Mouse (Mus musculus) intestine, embryonic 14.5 days (tissue): ENCODE results near the gene Zfp612. TPM values are rescaled to one million over a fixed set of nuclear protein-coding genes. Genes with fewer than 3 reads are reported as not detected.
A peak's percentile ranks its signal among the peaks of the same experiment; 100 is the strongest.

ENCODE experiments used
- ATAC-seq: fragments of 200-750 bp; cut with Nextera tagmentation; replicated peaks from 2 replicates; pipeline ENCODE4 v1.8.0; 2017; ENCODE audit warnings: low read depth, moderate number of reproducible peaks, moderate TSS enrichment, moderate library complexity; ENCODE audit not compliant: low FRiP score, low TSS enrichment
- DNase-seq: peaks from one replicate; pipeline ENCODE4 v3.0.0-alpha.2; 2018; ENCODE audit warnings: low spot score
- H3K27ac ChIP-seq: fragments of 300-500 bp; sonication (generic); 2 replicates; pipeline ENCODE4 v1.5.1; 2014; ENCODE audit warnings: low read depth, mild to moderate bottlenecking, control low read depth
- H3K27me3 ChIP-seq: fragments of 300-500 bp; sonication (generic); replicated peaks from 2 replicates; pipeline ENCODE4 v1.6.1; 2014; ENCODE audit warnings: low read length, control low read depth; ENCODE audit not compliant: control insufficient read depth, insufficient read depth
- H3K36me3 ChIP-seq: fragments of 300-500 bp; sonication (generic); 2 replicates; pipeline ENCODE4 v1.6.1; 2014; ENCODE audit warnings: low read length, control low read depth; ENCODE audit not compliant: control insufficient read depth, insufficient read depth
- H3K4me1 ChIP-seq: fragments of 300-500 bp; sonication (generic); replicated peaks from 2 replicates; pipeline ENCODE4 v1.6.1; 2014; ENCODE audit warnings: low read length, control low read depth, mixed read lengths; ENCODE audit not compliant: control insufficient read depth, insufficient read depth
- H3K4me2 ChIP-seq: fragments of 300-500 bp; sonication (generic); 2 replicates; pipeline ENCODE4 v1.6.1; 2014; ENCODE audit warnings: low read length
- H3K4me3 ChIP-seq: fragments of 300-500 bp; sonication (generic); 2 replicates; pipeline ENCODE4 v1.5.1; 2014; ENCODE audit warnings: low read depth, low read length, control low read depth, mixed read lengths
- H3K9ac ChIP-seq: fragments of 300-500 bp; sonication (generic); 2 replicates; pipeline ENCODE4 v1.6.1; 2014; ENCODE audit warnings: mild to moderate bottlenecking, low read length
- H3K9me3 ChIP-seq: fragments of 300-500 bp; sonication (generic); 2 replicates; pipeline ENCODE4 v1.6.1; 2016; ENCODE audit warnings: low read length, control low read depth; ENCODE audit not compliant: control insufficient read depth
- WGBS: fragments of 180-500 bp; shearing (Covaris S2); extraction: QIAGEN DNeasy Blood & Tissue Kit; methylation state at CpG from one replicate; pipeline ENCODE4 v1.1.7; 2014; 5-methylcytosine and 5-hydroxymethylcytosine counted together
- polyA plus RNA-seq: library from polyadenylated mRNA; unstranded; fragments of >200 nt; fragmentation: Nextera tagmentation; extraction: Ambion mirVana; gene quantifications from 2 replicates; pipeline ENCODE4 v1.2.1, GENCODE M21; 2014

Zfp612 gene
- polyA plus RNA-seq, 1 experiment from 2014 or later: 6.4 TPM

DNA sequence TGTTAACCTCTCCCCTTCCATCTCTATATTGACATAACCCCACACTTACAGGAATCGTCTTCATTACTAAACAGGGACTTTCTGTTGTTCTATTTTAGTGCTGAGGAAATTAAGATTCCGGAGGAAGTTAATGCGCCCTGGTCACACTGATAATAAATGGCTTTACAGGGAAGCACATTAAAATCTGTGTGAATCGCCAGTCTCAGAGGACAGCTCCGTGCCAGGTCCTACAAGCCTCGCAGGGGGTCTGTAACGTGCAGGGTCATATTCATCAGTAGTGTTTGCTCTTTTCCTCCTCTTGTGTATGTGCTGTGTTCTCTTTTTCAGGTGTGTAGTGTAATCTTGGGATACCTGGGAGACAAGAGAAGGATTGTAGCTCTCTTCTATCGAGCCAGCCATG, 21.3 kb upstream of the Zfp612 start:
- H3K9me3 ChIP-seq: 0 out of 2 replicates have a peak, but pooled peaks cover 6% of the 10 kb centered on the region
- no peak overlapping the region for H3K27ac ChIP-seq
- H3K27me3 ChIP-seq: peaks cover 8% of the 10 kb centered on the region; the same call in 1 of the 2 replicates
- DNase-seq (no peak), ATAC-seq (no peak)
- H3K4me2 ChIP-seq: no peak overlapping the region
- H3K4me3 ChIP-seq: no peak overlapping the region
- no peak overlapping the region for H3K9ac ChIP-seq
- 70% methylated on average over 8 of the region's 8 CpGs for WGBS
- H3K36me3 ChIP-seq: no peaks in the 10 kb centered on the region
- H3K4me1 ChIP-seq: no peaks in the 10 kb centered on the region

DNA sequence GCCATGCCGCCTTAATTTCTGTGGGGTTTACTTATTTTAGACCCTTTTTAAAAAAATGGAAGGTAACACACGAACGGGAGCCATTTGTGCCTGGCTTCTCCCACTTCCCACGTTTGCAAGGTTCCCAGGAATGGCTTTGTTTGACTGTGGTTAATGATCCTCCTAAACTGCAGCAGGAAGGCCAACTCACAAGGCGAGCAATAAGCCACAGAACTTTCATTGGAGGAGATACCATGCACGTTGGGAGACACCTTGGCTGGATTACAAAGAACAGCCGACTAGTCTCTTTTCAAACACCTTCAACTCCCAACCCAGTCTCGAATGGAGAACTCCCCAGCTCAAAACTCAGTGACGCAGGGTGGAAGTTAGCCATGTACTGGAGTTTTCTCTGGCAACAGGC, 15.4 kb upstream of the Zfp612 start:
- no peak for ATAC-seq
- Histone ChIP-seq H3K4me1 (no peaks in the 10 kb centered on the region), H3K4me3 (no peak overlapping the region), H3K9me3 (0 out of 2 replicates have a peak, but pooled peaks cover 8% of the 10 kb centered on the region), H3K27ac (no peak overlapping the region), H3K27me3 (no peaks in the 10 kb centered on the region), H3K9ac (no peak overlapping the region), H3K4me2 (no peak overlapping the region), H3K36me3 (no peaks in the 10 kb centered on the region)
- WGBS: 62% methylated on average over 9 of the region's 9 CpGs
- no peak for DNase-seq

DNA sequence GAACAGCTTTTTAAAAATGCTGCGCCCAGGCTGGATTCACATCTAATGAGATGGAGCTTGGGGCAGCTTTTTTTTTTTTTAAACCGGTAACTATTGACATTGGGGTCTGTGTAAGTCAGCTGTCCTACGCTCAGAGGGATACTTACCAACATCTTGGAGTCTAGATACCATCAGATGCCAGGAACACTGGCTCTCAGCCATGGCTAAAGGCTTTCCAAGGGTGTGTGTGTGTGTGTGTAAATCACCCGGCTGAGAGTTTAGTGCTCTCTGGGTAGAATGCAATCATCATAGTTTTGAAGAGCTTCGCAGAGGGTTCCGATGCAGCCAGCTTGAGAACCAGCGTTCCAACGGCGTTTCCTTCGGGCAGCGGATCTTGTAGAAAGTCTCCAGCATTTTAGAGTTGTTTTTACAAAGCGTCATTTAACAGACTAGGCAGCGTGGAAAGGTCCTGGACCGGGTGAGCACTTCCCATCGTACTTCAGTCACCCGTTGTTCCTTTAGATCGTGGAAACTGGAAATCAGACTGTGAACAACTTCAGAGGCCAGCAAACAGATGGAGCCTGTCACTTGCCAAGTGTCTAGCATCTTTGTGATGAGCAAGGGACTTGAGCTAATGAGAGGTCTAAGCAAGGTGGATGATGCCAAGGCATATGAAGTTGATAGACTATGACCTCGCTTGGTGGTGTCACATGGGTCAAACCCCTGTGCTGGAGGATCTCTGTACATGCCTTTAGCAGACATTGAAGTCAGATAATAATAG, 14.8 kb upstream of the Zfp612 start:
- H3K36me3 ChIP-seq: no peaks in the 10 kb centered on the region
- no peak overlapping the region for H3K27ac ChIP-seq
- H3K9me3 ChIP-seq: 0 out of 2 replicates have a peak, but pooled peaks cover 8% of the 10 kb centered on the region
- H3K4me3 ChIP-seq: no peak overlapping the region
- H3K9ac ChIP-seq: no peak overlapping the region
- H3K4me1 ChIP-seq: no peaks in the 10 kb centered on the region
- DNase-seq: no peak
- no peak for ATAC-seq
- H3K4me2 ChIP-seq: no peak overlapping the region
- WGBS: 91% methylated on average over 18 of the region's 18 CpGs
- no peaks in the 10 kb centered on the region for H3K27me3 ChIP-seq

GRCm38 (mm10) chr8:110065676-110066075, 13.9 kb upstream of the Zfp612 start:
- ATAC-seq (no peak), DNase-seq (no peak)
- Histone ChIP-seq H3K9me3 (0 out of 2 replicates have a peak, but pooled peaks cover 8% of the 10 kb centered on the region), H3K36me3 (no peaks in the 10 kb centered on the region), H3K9ac (no peak overlapping the region), H3K27ac (no peak overlapping the region), H3K4me2 (no peak overlapping the region), H3K27me3 (no peaks in the 10 kb centered on the region), H3K4me1 (no peaks in the 10 kb centered on the region), H3K4me3 (no peak overlapping the region)
- 85% methylated on average over 4 of the region's 4 CpGs for WGBS

DNA sequence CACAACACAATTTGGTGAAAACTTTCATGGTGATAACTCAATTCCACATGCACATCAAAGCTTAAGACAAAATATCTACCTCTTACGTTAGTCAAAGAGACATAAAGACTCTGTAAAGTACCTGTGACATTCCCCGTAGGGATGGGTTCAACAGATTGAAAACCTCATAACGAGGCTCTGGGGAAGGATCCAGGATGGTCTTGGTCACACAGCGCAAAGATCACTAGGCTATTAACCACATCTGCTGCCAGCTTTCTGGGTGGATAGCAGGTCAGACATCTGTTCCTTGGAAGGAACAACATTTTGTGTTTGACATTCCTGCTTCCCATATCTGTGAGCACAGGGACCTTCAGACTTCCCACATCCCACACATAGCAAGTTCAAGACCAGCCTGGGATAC, 9.8 kb upstream of the Zfp612 start:
- WGBS: 82% methylated on average over 4 of the region's 4 CpGs
- no peak for DNase-seq
- H3K9me3 ChIP-seq: 0 out of 2 replicates have a peak, but pooled peaks cover 2% of the 10 kb centered on the region
- no peak overlapping the region for H3K4me3 ChIP-seq
- H3K4me2 ChIP-seq: no peak overlapping the region
- no peak overlapping the region for H3K27ac ChIP-seq
- no peak overlapping the region for H3K9ac ChIP-seq
- no peaks in the 10 kb centered on the region for H3K4me1 ChIP-seq
- H3K36me3 ChIP-seq: no peaks in the 10 kb centered on the region
- H3K27me3 ChIP-seq: no peaks in the 10 kb centered on the region
- no peak for ATAC-seq

DNA sequence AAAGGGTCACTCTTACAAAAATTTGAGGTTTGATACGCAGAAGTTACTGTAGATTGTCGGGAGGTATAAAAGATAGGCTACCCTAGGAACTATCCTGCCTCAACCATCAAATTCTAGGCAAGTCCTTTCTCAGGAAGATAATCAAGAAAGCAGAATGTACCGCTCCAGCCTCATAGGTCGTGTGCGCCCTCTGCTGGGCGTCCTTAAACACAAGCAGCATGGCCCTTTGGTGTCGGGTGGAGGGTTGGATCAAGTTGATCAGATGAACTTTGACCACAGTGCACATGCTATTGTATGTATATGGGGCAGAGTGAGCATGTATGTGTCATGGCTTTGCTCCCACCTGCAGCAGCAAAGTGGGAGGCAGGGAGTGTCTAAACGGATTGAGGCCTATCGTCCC, 7.9 kb upstream of the Zfp612 start:
- Histone ChIP-seq H3K36me3 (no peaks in the 10 kb centered on the region), H3K9ac (no peak overlapping the region), H3K27ac (no peak overlapping the region), H3K4me1 (no peaks in the 10 kb centered on the region), H3K4me3 (no peak overlapping the region), H3K9me3 (0 out of 2 replicates have a peak, but pooled peaks cover 2% of the 10 kb centered on the region), H3K4me2 (no peak overlapping the region), H3K27me3 (no peaks in the 10 kb centered on the region)
- WGBS: 15% methylated on average over 9 of the region's 9 CpGs
- 0 out of 2 replicates have a peak, but pooled peaks have one; percentile 12 for ATAC-seq
- peak; percentile 74 for DNase-seq

DNA sequence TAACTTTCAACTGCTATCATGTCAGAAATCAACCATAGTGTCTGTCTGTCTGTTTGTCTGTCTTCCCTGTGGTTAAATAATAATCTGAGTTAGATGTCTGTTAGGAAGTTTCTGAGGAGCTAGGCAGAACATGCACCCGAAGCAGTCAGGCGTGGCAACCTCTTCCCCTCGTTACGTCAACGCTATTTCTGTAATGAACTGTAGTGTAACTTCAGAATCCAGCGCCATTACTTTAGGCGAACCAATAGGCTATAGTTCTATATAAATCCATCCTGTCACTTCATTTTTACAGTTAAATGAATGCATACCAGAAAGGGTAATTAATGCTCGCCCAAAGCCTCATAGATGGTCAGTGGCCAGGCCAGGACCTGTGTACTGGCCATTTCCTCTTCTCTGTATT, 5.0 kb upstream of the Zfp612 start:
- Histone ChIP-seq H3K9me3 (no peaks in the 10 kb centered on the region), H3K4me3 (no peak overlapping the region), H3K36me3 (no peaks in the 10 kb centered on the region), H3K27me3 (no peaks in the 10 kb centered on the region), H3K9ac (no peak overlapping the region), H3K4me1 (no peaks in the 10 kb centered on the region), H3K4me2 (no peak overlapping the region), H3K27ac (no peak overlapping the region)
- DNase-seq (no peak), ATAC-seq (no peak)
- 86% methylated on average over 8 of the region's 8 CpGs for WGBS

DNA sequence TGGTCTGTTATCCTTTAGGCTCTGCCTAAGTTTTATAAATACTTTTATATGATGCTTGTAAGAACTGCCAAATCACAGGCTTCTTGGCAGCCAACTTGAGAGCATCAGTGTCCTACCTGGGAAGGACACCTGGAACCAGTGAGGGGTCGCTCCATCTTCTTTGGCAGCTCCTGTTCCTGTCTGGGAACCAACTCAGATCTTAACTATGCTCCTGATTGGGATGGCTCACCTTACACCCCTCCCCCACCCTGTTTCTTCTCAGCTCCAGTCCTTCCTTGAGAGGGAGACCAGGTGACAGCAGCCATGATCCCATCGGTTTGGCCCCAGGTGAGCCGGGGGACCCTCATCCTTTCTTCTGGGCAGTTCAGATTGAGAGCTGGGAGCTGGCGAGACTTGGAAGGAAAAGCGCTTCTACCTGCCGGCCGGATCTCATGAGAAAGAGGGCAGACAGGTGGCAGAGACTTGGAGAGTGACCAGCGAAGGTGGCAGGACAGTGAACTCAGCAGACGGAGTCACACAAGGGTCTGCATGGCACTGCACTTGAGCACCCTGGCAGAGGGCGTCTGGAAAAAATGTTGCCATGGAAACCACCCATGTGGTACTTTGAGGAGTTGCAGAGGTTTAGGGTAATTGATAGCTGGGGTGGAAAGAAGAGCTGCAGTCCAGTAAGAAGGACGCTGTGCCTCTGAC, 3.0 kb downstream of the Zfp612 start:
- Histone ChIP-seq H3K36me3 (peaks cover 23% of the 10 kb centered on the region), H3K4me3 (no peak overlapping the region), H3K4me1 (no peaks in the 10 kb centered on the region), H3K27me3 (no peaks in the 10 kb centered on the region), H3K9me3 (no peaks in the 10 kb centered on the region), H3K27ac (no peak overlapping the region), H3K4me2 (no peak overlapping the region), H3K9ac (no peak overlapping the region)
- ATAC-seq (no peak), DNase-seq (no peak)
- WGBS: 73% methylated on average over 11 of the region's 11 CpGs
